Mouse (Mus musculus): ENCODE measurements around the gene Dnm2. TPM values are rescaled to one million over a fixed set of nuclear protein-coding genes. Genes with fewer than 3 reads are reported as not detected.

Gene Dnm2
- polyA plus RNA-seq, 1 experiment from 2014 or later = 53.1 TPM

GRCm38 (mm10) chr9:21553607-21554273 is 129.0 kb downstream of the Dnm2 start:
- Histone ChIP-seq H3K4me1 (ENCODE audit: control insufficient read depth, insufficient read depth, low read length) (peaks cover 5% of the 10 kb centered on the region), H3K36me3 (ENCODE audit: control insufficient read depth, insufficient read depth, low read length) (peaks cover 11% of the 10 kb centered on the region; the same call in 1 of the 2 replicates), H3K27ac (ENCODE audit: low read depth, low read length) (no peak overlapping the region), H3K9me3 (ENCODE audit: control insufficient read depth, low read length) (no peaks in the 10 kb centered on the region), H3K27me3 (ENCODE audit: control insufficient read depth, insufficient read depth, low read length) (no peaks in the 10 kb centered on the region), H3K9ac (replicated peaks; ENCODE audit: low read depth, low read length) (no peak overlapping the region), H3K4me3 (ENCODE audit: low read depth, low read length) (no peak overlapping the region), H3K4me2 (ENCODE audit: low read depth, low read length) (no peak overlapping the region)
- WGBS = 91% methylated on average over 6 of the region's 6 CpGs
- no peak for ATAC-seq (ENCODE audit: low read depth)

- 89% methylated on average over 6 of the region's 6 CpGs for WGBS
- Histone ChIP-seq H3K4me3 (ENCODE audit: low read depth, low read length) (no peak overlapping the region), H3K9ac (replicated peaks; ENCODE audit: low read depth, low read length) (no peak overlapping the region), H3K9me3 (ENCODE audit: control insufficient read depth, low read length) (no peaks in the 10 kb centered on the region), H3K36me3 (ENCODE audit: control insufficient read depth, insufficient read depth, low read length) (peaks cover 7% of the 10 kb centered on the region; the same call in 1 of the 2 replicates), H3K27me3 (ENCODE audit: control insufficient read depth, insufficient read depth, low read length) (no peaks in the 10 kb centered on the region), H3K4me1 (ENCODE audit: control insufficient read depth, insufficient read depth, low read length) (no peaks in the 10 kb centered on the region), H3K27ac (ENCODE audit: low read depth, low read length) (no peak overlapping the region), H3K4me2 (ENCODE audit: low read depth, low read length) (no peak overlapping the region)
- no peak for ATAC-seq (ENCODE audit: low read depth)
These were observed 130.6 kb downstream of the Dnm2 start for GRCm38 (mm10) chr9:21555198-21555742.

DNA sequence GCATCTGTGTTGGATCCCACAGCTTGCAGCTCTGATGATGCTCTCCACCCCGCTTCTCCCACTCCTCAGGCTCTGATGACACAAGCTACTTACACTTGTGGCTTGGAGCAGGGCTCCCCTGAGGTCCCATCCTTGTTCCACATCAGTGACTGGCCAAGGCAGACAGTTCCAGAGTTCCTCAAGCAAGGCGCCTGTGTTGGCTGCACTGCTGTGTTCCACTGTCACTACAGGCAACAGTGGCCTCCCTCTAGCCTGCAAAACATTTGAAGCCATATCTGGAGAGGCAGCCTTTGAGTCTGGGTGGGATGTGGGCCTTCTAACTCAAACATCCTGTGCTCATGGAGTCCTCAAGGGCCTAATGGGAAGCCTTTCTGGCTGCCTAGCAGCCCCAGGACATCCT is 132.3 kb downstream of the Dnm2 start:
- WGBS = 88% methylated on average over 2 of the region's 2 CpGs
- no peaks in the 10 kb centered on the region for H3K9me3 ChIP-seq (ENCODE audit: control insufficient read depth, low read length)
- H3K27me3 ChIP-seq (ENCODE audit: control insufficient read depth, insufficient read depth, low read length) = no peaks in the 10 kb centered on the region
- no peaks in the 10 kb centered on the region for H3K4me1 ChIP-seq (ENCODE audit: control insufficient read depth, insufficient read depth, low read length)
- ATAC-seq (ENCODE audit: low read depth) = no peak
- H3K4me2 ChIP-seq (ENCODE audit: low read depth, low read length) = no peak overlapping the region
- H3K27ac ChIP-seq (ENCODE audit: low read depth, low read length) = no peak overlapping the region
- 0 out of 2 replicates have a peak, but pooled peaks cover 4% of the 10 kb centered on the region for H3K36me3 ChIP-seq (ENCODE audit: control insufficient read depth, insufficient read depth, low read length)
- H3K4me3 ChIP-seq (ENCODE audit: low read depth, low read length) = no peak overlapping the region
- H3K9ac ChIP-seq (replicated peaks; ENCODE audit: low read depth, low read length) = no peak overlapping the region

Small RNA genes within 50 kb of the gene (microRNA-seq; reads per million reads assigned to microRNA genes)
- gene Mir199a-1 = not detected

Other genes starting within 250 kb of the Dnm2 start
- gene Keap1, start 185.5 kb upstream of the Dnm2 start, polyA plus RNA-seq (2014; fragmentation: Nextera tagmentation; extraction: Ambion mirVana) = 34.2 and 43.6 TPM in 2 replicates
- gene S1pr5, start 176.5 kb upstream of the Dnm2 start, polyA plus RNA-seq (2014; fragmentation: Nextera tagmentation; extraction: Ambion mirVana) = 4.2 and 5.0 TPM in 2 replicates
- 50.4 and 50.5 TPM in 2 replicates for gene Atg4d, start 159.6 kb upstream of the Dnm2 start, polyA plus RNA-seq (2014; fragmentation: Nextera tagmentation; extraction: Ambion mirVana)
- 14.2 and 16.4 TPM in 2 replicates for gene Kri1, start 136.9 kb upstream of the Dnm2 start, polyA plus RNA-seq (2014; fragmentation: Nextera tagmentation; extraction: Ambion mirVana)
- 113 and 125 TPM in 2 replicates for gene Cdkn2d, start 133.5 kb upstream of the Dnm2 start, polyA plus RNA-seq (2014; fragmentation: Nextera tagmentation; extraction: Ambion mirVana)
- gene Ap1m2, start 112.6 kb upstream of the Dnm2 start, polyA plus RNA-seq (2014; fragmentation: Nextera tagmentation; extraction: Ambion mirVana) = 1.1 and 2.3 TPM in 2 replicates
- 67.7 and 75.1 TPM in 2 replicates for gene Slc44a2, start 104.2 kb upstream of the Dnm2 start, polyA plus RNA-seq (2014; fragmentation: Nextera tagmentation; extraction: Ambion mirVana)
- 210 and 222 TPM in 2 replicates for gene Ilf3, start 57.0 kb upstream of the Dnm2 start, polyA plus RNA-seq (2014; fragmentation: Nextera tagmentation; extraction: Ambion mirVana)
- gene Qtrt1, start 13.1 kb upstream of the Dnm2 start, polyA plus RNA-seq (2014; fragmentation: Nextera tagmentation; extraction: Ambion mirVana) = 43.7 and 48.9 TPM in 2 replicates
- gene Tmed1, start 85.3 kb downstream of the Dnm2 start, polyA plus RNA-seq (2014; fragmentation: Nextera tagmentation; extraction: Ambion mirVana) = 42.2 and 45.7 TPM in 2 replicates
- 2.5 and 3.0 TPM in 2 replicates for gene AB124611, start 101.3 kb downstream of the Dnm2 start, polyA plus RNA-seq (2014; fragmentation: Nextera tagmentation; extraction: Ambion mirVana)
- 30.1 and 36.4 TPM in 2 replicates for gene Carm1, start 122.0 kb downstream of the Dnm2 start, polyA plus RNA-seq (2014; fragmentation: Nextera tagmentation; extraction: Ambion mirVana)
- 73.0 and 77.5 TPM in 2 replicates for gene Timm29, start 167.8 kb downstream of the Dnm2 start, polyA plus RNA-seq (2014; fragmentation: Nextera tagmentation; extraction: Ambion mirVana)
- gene Yipf2, start 167.9 kb downstream of the Dnm2 start, polyA plus RNA-seq (2014; fragmentation: Nextera tagmentation; extraction: Ambion mirVana) = 20.3 and 21.8 TPM in 2 replicates
- 138 and 152 TPM in 2 replicates for gene Smarca4, start 191.3 kb downstream of the Dnm2 start, polyA plus RNA-seq (2014; fragmentation: Nextera tagmentation; extraction: Ambion mirVana)

All from neural tube, embryonic 14.5 days (tissue).